Mouse (Mus musculus) liver (tissue): Measurements from ENCODE around the gene Nat9.

Source experiments
- DNase-seq: peaks from one replicate; pipeline ENCODE4 v3.0.0-alpha.2; 2020; ENCODE audit warnings: mixed read lengths

Nat9 gene

GRCm38 (mm10) chr11:115150741-115151254 lies 36.9 kb downstream of the Nat9 start:
- DNase-seq: no peak

- DNase-seq: no peak
Observed at GRCm38 (mm10) chr11:115147813-115148212, 39.8 kb downstream of the Nat9 start.

- DNase-seq: no peak
Observed at GRCm38 (mm10) chr11:115141970-115142369, 45.7 kb downstream of the Nat9 start.

DNA sequence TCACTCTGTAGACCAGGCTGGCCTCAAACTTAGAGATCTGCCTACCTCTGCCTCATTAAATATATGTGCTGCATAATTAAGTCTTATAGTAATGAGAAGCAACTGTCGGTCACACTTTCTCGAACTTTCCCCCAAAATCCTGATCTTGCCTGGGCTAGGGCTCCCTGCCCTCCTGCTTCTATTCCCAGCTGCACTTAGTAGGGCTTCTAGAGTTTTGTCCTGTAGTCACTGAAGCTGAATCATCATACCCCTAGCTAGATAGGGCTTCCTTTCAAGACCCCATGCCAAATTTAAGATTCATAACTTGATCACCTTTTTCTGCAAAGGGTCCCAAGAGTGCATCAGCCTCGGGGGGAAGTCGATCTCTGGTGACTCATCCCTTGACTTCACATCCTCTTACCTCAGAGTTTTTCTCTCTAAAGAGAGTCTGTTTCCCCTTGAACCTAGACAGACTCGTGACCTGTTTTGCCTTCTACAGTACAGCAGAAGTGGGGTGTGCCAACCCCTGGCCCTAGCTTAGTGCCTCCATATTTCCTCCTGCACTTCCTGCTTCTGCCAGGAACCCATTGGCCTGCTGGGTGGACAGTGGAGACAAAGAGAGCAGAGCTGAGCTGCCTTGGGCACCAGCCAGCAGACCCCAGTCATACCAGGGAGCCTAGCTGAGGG lies 48.9 kb downstream of the Nat9 start:
- DNase-seq: no peak

GRCm38 (mm10) chr11:115133800-115134199 lies 53.9 kb downstream of the Nat9 start, which contains the start of gene Cd300lf:
TSS of gene Cd300lf (minus strand) at chr11:115133992.
- DNase-seq: peak; percentile 21
